Comparison of ENCODE assay signal across 14 mouse cellular contexts in genomic region chr9:98976520-98976919, GRCm38 (mm10). TPM values are rescaled to one million over a fixed set of nuclear protein-coding genes. Genes with fewer than 3 reads are reported as not detected.
DNase-seq lines count a peak whose midpoint lies in the region; ATAC-seq lines count a peak whose summit lies in the region.
"Had no signal": no experiment of that assay in that cellular context is flagged by ENCODE, and none has a peak within 500 bp of the region (broad histone marks: within the 10 kb centered on the region; RNA-seq: fewer than 3 reads in every experiment).

No protein-coding gene starts in this region.

- no peak overlapping the region for H3K9ac ChIP-seq in intestine, embryonic 16.5 days (ENCODE audit: low read depth, low read length)
- H3K9ac ChIP-seq in intestine, embryonic 15.5 days, result no peak overlapping the region
- no peak overlapping the region for H3K9ac ChIP-seq in heart, embryonic 11.5 days (ENCODE audit: low read depth, low read length)
- H3K9ac ChIP-seq: forebrain, embryonic 12.5 days; hindbrain, embryonic 15.5 days; stomach, embryonic 15.5 days had no signal

- peaks cover 38% of the 10 kb centered on the region for H3K27me3 ChIP-seq in intestine, embryonic 16.5 days (replicated peaks; ENCODE audit: control insufficient read depth, insufficient read depth, low read length)
- H3K27me3 ChIP-seq in intestine, embryonic 15.5 days (replicated peaks), result peaks cover 43% of the 10 kb centered on the region
- H3K27me3 ChIP-seq in heart, embryonic 11.5 days (ENCODE audit: control insufficient read depth, insufficient read depth, low read length), result peaks cover 45% of the 10 kb centered on the region

- H3K4me1 ChIP-seq in intestine, embryonic 16.5 days (ENCODE audit: control insufficient read depth, insufficient read depth, low read length), result peaks cover 8% of the 10 kb centered on the region
- peaks cover 12% of the 10 kb centered on the region for H3K4me1 ChIP-seq in intestine, embryonic 15.5 days (replicated peaks)
- no peaks in the 10 kb centered on the region for H3K4me1 ChIP-seq in heart, embryonic 11.5 days (ENCODE audit: control insufficient read depth, insufficient read depth, low read length)

- 0 out of 2 replicates have a peak, but pooled peaks have one; percentile 11 for ATAC-seq in intestine, embryonic 16.5 days
- ATAC-seq in intestine, embryonic 15.5 days, result no peak
- ATAC-seq in megakaryocyte, adult 5-6 weeks (ENCODE audit: poor library complexity, severe bottlenecking), result peak; percentile 31; the same call in 1 of the 2 replicates
- no peak for ATAC-seq in heart, embryonic 11.5 days (replicated peaks; ENCODE audit: insufficient number of reproducible peaks, low FRiP score, low TSS enrichment)

- no peaks in the 10 kb centered on the region for H3K36me3 ChIP-seq in intestine, embryonic 16.5 days (ENCODE audit: control insufficient read depth, insufficient read depth, low read length)
- no peaks in the 10 kb centered on the region for H3K36me3 ChIP-seq in intestine, embryonic 15.5 days
- H3K36me3 ChIP-seq in heart, embryonic 11.5 days (ENCODE audit: control insufficient read depth, insufficient read depth, low read length), result no peaks in the 10 kb centered on the region
- H3K36me3 ChIP-seq: forebrain, embryonic 12.5 days; heart, embryonic 10.5 days; hindbrain, embryonic 15.5 days; stomach, embryonic 15.5 days had no signal

- H3K4me2 ChIP-seq in intestine, embryonic 16.5 days (ENCODE audit: low read depth, low read length), result no peak overlapping the region
- H3K4me2 ChIP-seq in intestine, embryonic 15.5 days (replicated peaks), result no peak overlapping the region
- no peak overlapping the region for H3K4me2 ChIP-seq in heart, embryonic 11.5 days
- H3K4me2 ChIP-seq: forebrain, embryonic 12.5 days; hindbrain, embryonic 15.5 days; stomach, embryonic 15.5 days had no signal

- peak; percentile 33 for DNase-seq in A20 (ENCODE audit: low read depth, low spot score)
- peak; percentile 59 for DNase-seq in ES-CJ7 (ENCODE audit: low read depth, low spot score)
- no peak for DNase-seq in spleen, adult 12 weeks (ENCODE audit: low spot score)

- H3K27ac ChIP-seq in intestine, embryonic 16.5 days (ENCODE audit: low read length), result no peak overlapping the region
- no peak overlapping the region for H3K27ac ChIP-seq in intestine, embryonic 15.5 days
- no peak overlapping the region for H3K27ac ChIP-seq in heart, embryonic 11.5 days (ENCODE audit: low read depth, low read length)
- H3K27ac ChIP-seq: forebrain, embryonic 12.5 days; heart, embryonic 10.5 days; hindbrain, embryonic 15.5 days; stomach, embryonic 15.5 days had no signal

- no peaks in the 10 kb centered on the region for H3K9me3 ChIP-seq in intestine, embryonic 16.5 days (ENCODE audit: control insufficient read depth, low read length)
- H3K9me3 ChIP-seq in intestine, embryonic 15.5 days, result no peaks in the 10 kb centered on the region
- no peaks in the 10 kb centered on the region for H3K9me3 ChIP-seq in heart, embryonic 11.5 days (replicated peaks; ENCODE audit: control insufficient read depth, low read length)
- H3K9me3 ChIP-seq: forebrain, embryonic 12.5 days; heart, embryonic 10.5 days; hindbrain, embryonic 15.5 days; stomach, embryonic 15.5 days had no signal

- WGBS in intestine, embryonic 16.5 days, result 48% methylated on average over 5 of the region's 5 CpGs
- WGBS in intestine, embryonic 15.5 days, result 39% methylated on average over 5 of the region's 5 CpGs
- WGBS in heart, embryonic 11.5 days (ENCODE audit: insufficient replicate concordance), result 44% methylated on average over 5 of the region's 5 CpGs

- no peak overlapping the region for H3K4me3 ChIP-seq in intestine, embryonic 16.5 days (ENCODE audit: low read length)
- H3K4me3 ChIP-seq in intestine, embryonic 15.5 days (replicated peaks), result no peak overlapping the region
- H3K4me3 ChIP-seq in heart, embryonic 11.5 days (ENCODE audit: low read depth, low read length), result no peak overlapping the region
- H3K4me3 ChIP-seq: forebrain, embryonic 12.5 days; heart, embryonic 10.5 days; hindbrain, embryonic 15.5 days; stomach, embryonic 15.5 days had no signal

RNA-seq across cellular contexts. Expression of gene Faim, which starts 9.7 kb away (rescaled TPM):
- 34.5 and 36.9 TPM in 2 replicates for polyA plus RNA-seq in intestine, embryonic 16.5 days (2015; fragmentation: Nextera tagmentation; extraction: Ambion mirVana)
- 39.9 and 42.8 TPM in 2 replicates for polyA plus RNA-seq in intestine, embryonic 15.5 days (2015; fragmentation: Nextera tagmentation; extraction: Ambion mirVana)
- total RNA-seq in megakaryocyte, adult 5-6 weeks (2015), result 55.0 and 74.1 TPM in 2 replicates
- total RNA-seq in megakaryocyte, adult 5-6 weeks (2017), result 145 and 158 TPM in 2 replicates
- polyA plus RNA-seq in heart, embryonic 11.5 days (2014; fragmentation: Nextera tagmentation; extraction: Ambion mirVana), result 36.8 and 38.3 TPM in 2 replicates

RNA-seq across cellular contexts. Expression of gene Foxl2, which starts 21.4 kb away (rescaled TPM):
- not detected in 2 replicates for polyA plus RNA-seq in intestine, embryonic 16.5 days (2015; fragmentation: Nextera tagmentation; extraction: Ambion mirVana)
- not detected in 2 replicates for polyA plus RNA-seq in intestine, embryonic 15.5 days (2015; fragmentation: Nextera tagmentation; extraction: Ambion mirVana)
- total RNA-seq in megakaryocyte, adult 5-6 weeks (2015), result not detected in 2 replicates
- total RNA-seq in megakaryocyte, adult 5-6 weeks (2017), result not detected in 2 replicates
- not detected in 2 replicates for polyA plus RNA-seq in heart, embryonic 11.5 days (2014; fragmentation: Nextera tagmentation; extraction: Ambion mirVana)
- polyA plus RNA-seq: large intestine, adult 2 months; lung, embryonic 16.5 days; stomach, embryonic 15.5 days had no signal

RNA-seq across cellular contexts. Expression of gene Gm1123, which starts 59.0 kb away (rescaled TPM):
- polyA plus RNA-seq in intestine, embryonic 16.5 days (2015; fragmentation: Nextera tagmentation; extraction: Ambion mirVana), result 33.1 and 39.2 TPM in 2 replicates
- polyA plus RNA-seq in intestine, embryonic 15.5 days (2015; fragmentation: Nextera tagmentation; extraction: Ambion mirVana), result 14.5 and 15.5 TPM in 2 replicates
- total RNA-seq in megakaryocyte, adult 5-6 weeks (2015), result 0.29 TPM in 1 of 2 replicates, not detected in the other
- 0.81 TPM in 1 of 2 replicates, not detected in the other for total RNA-seq in megakaryocyte, adult 5-6 weeks (2017)
- polyA plus RNA-seq in heart, embryonic 11.5 days (2014; fragmentation: Nextera tagmentation; extraction: Ambion mirVana), result 0.10 TPM in 1 of 2 replicates, not detected in the other
- total RNA-seq: left cerebral cortex, postnatal 14 days had no signal
- polyA plus RNA-seq: forebrain, embryonic 12.5 days; heart, embryonic 10.5 days; lung, embryonic 16.5 days had no signal

Comparison
In these comparisons a context has a peak if more than half of its experiments do, and no peak if none do; other contexts are left out.
1. ATAC-seq: peak in intestine, embryonic 16.5 days (single experiment) and megakaryocyte, adult 5-6 weeks (single experiment); none in intestine, embryonic 15.5 days (single experiment) and heart, embryonic 11.5 days (single experiment).
2. RNA of gene Gm1123, which starts 59.0 kb away (polyA plus RNA-seq): 33.1 to 39.2 TPM in intestine, embryonic 16.5 days and 14.5 to 15.5 TPM in intestine, embryonic 15.5 days; 0.10 TPM in heart, embryonic 11.5 days; every median in the first group is over 10 times any median in the second.